Mouse (Mus musculus) right cerebral cortex, adult 2 months (tissue): ENCODE results near the gene Gm20518.

Source experiments
- DNase-seq, 2 experiments: peaks; one replicate each; pipeline ENCODE4 v3.0.0; 2021 to 2022; ENCODE audit warnings: low spot score in 2 of 2

Gm20518 gene

GRCm38 (mm10) chr16:17806581-17807191 lies 84.8 kb downstream of the Gm20518 start:
- DNase-seq = no peak

GRCm38 (mm10) chr16:17804982-17805381 lies 86.5 kb downstream of the Gm20518 start:
- DNase-seq = no peak

- DNase-seq = no peak
These were observed 87.0 kb downstream of the Gm20518 start for GRCm38 (mm10) chr16:17804449-17804912.

GRCm38 (mm10) chr16:17803675-17804448 lies 87.6 kb downstream of the Gm20518 start:
- DNase-seq = no peak

GRCm38 (mm10) chr16:17802839-17803674 lies 88.4 kb downstream of the Gm20518 start:
- peak; percentile 51 to 56 for DNase-seq

- DNase-seq = no peak
These were observed 89.0 kb downstream of the Gm20518 start for GRCm38 (mm10) chr16:17802456-17802838.

- no peak for DNase-seq
These were observed 89.6 kb downstream of the Gm20518 start for GRCm38 (mm10) chr16:17801777-17802455.

GRCm38 (mm10) chr16:17799584-17799983 lies 91.9 kb downstream of the Gm20518 start:
- no peak for DNase-seq

- DNase-seq = no peak
These were observed 92.9 kb downstream of the Gm20518 start for GRCm38 (mm10) chr16:17798321-17799180.

GRCm38 (mm10) chr16:17797812-17798311 lies 93.6 kb downstream of the Gm20518 start:
- DNase-seq = no peak

GRCm38 (mm10) chr16:17796971-17797811 lies 94.3 kb downstream of the Gm20518 start, which contains the start of gene Scarf2:
Scarf2 (plus strand) TSS chr16:17797282.
- no peak for DNase-seq

- no peak for DNase-seq
These were observed 95.0 kb downstream of the Gm20518 start for GRCm38 (mm10) chr16:17796519-17796918.

- DNase-seq = no peak
These were observed 95.8 kb downstream of the Gm20518 start for GRCm38 (mm10) chr16:17795643-17796042.

GRCm38 (mm10) chr16:17794047-17794446 lies 97.4 kb downstream of the Gm20518 start:
- no peak for DNase-seq

GRCm38 (mm10) chr16:17792728-17793127 lies 98.7 kb downstream of the Gm20518 start:
- no peak for DNase-seq

- DNase-seq = no peak
These were observed 106.1 kb downstream of the Gm20518 start for GRCm38 (mm10) chr16:17785337-17785736.
